Mouse (Mus musculus): ENCODE measurements around the gene Tmem216. TPM values are rescaled to one million over a fixed set of nuclear protein-coding genes. Genes with fewer than 3 reads are reported as not detected.

The Tmem216 gene
- polyA plus RNA-seq, 1 experiment from 2014 or later = 42.6 TPM

- Histone ChIP-seq H3K9me3 (ENCODE audit: control insufficient read depth, low read length) (no peaks in the 10 kb centered on the region), H3K27me3 (replicated peaks; ENCODE audit: control insufficient read depth, insufficient read depth, low read length) (no peaks in the 10 kb centered on the region), H3K4me2 (ENCODE audit: low read depth, low read length) (peak overlapping the region; percentile 72), H3K4me1 (ENCODE audit: control insufficient read depth, insufficient read depth, low read length) (peaks cover 15% of the 10 kb centered on the region), H3K4me3 (ENCODE audit: low read depth, low read length) (peak overlapping the region; percentile 99; the same call in 1 of the 2 replicates), H3K27ac (replicated peaks; ENCODE audit: low read depth, low read length) (no peak overlapping the region), H3K36me3 (ENCODE audit: control insufficient read depth, insufficient read depth, low read length) (peaks cover 8% of the 10 kb centered on the region), H3K9ac (ENCODE audit: low read depth, low read length) (no peak overlapping the region)
- DNase-seq (ENCODE audit: low spot score) (no peak), ATAC-seq (ENCODE audit: low read depth) (no peak)
- 85% methylated on average over 5 of the region's 5 CpGs for WGBS
Observed at GRCm38 (mm10) chr19:10523483-10524080, 32.5 kb downstream of the Tmem216 start.

GRCm38 (mm10) chr19:10521926-10522325 lies 34.1 kb downstream of the Tmem216 start:
- ATAC-seq (ENCODE audit: low read depth) (no peak), DNase-seq (ENCODE audit: low spot score) (no peak)
- no peak overlapping the region for H3K4me3 ChIP-seq (ENCODE audit: low read depth, low read length)
- H3K4me1 ChIP-seq (ENCODE audit: control insufficient read depth, insufficient read depth, low read length) = peaks cover 13% of the 10 kb centered on the region
- no peak overlapping the region for H3K4me2 ChIP-seq (ENCODE audit: low read depth, low read length)
- no peak overlapping the region for H3K27ac ChIP-seq (replicated peaks; ENCODE audit: low read depth, low read length)
- H3K27me3 ChIP-seq (replicated peaks; ENCODE audit: control insufficient read depth, insufficient read depth, low read length) = no peaks in the 10 kb centered on the region
- no peak overlapping the region for H3K9ac ChIP-seq (ENCODE audit: low read depth, low read length)
- 76% methylated on average over 1 of the region's 1 CpGs for WGBS
- no peaks in the 10 kb centered on the region for H3K9me3 ChIP-seq (ENCODE audit: control insufficient read depth, low read length)
- peaks cover 5% of the 10 kb centered on the region for H3K36me3 ChIP-seq (ENCODE audit: control insufficient read depth, insufficient read depth, low read length)

- Histone ChIP-seq H3K27ac (replicated peaks; ENCODE audit: low read depth, low read length) (no peak overlapping the region), H3K9me3 (ENCODE audit: control insufficient read depth, low read length) (no peaks in the 10 kb centered on the region), H3K4me1 (ENCODE audit: control insufficient read depth, insufficient read depth, low read length) (peaks cover 4% of the 10 kb centered on the region; the same call in 1 of the 2 replicates), H3K4me3 (ENCODE audit: low read depth, low read length) (no peak overlapping the region), H3K4me2 (ENCODE audit: low read depth, low read length) (no peak overlapping the region), H3K36me3 (ENCODE audit: control insufficient read depth, insufficient read depth, low read length) (peaks cover 21% of the 10 kb centered on the region), H3K27me3 (replicated peaks; ENCODE audit: control insufficient read depth, insufficient read depth, low read length) (no peaks in the 10 kb centered on the region), H3K9ac (ENCODE audit: low read depth, low read length) (no peak overlapping the region)
- WGBS = 53% methylated on average over 1 of the region's 1 CpGs
- DNase-seq (ENCODE audit: low spot score) (peak; percentile 52), ATAC-seq (ENCODE audit: low read depth) (no peak)
Observed at GRCm38 (mm10) chr19:10520355-10520754, 35.7 kb downstream of the Tmem216 start.

- no peak overlapping the region for H3K4me2 ChIP-seq (ENCODE audit: low read depth, low read length)
- ATAC-seq (ENCODE audit: low read depth) (no peak), DNase-seq (ENCODE audit: low spot score) (no peak)
- no peak overlapping the region for H3K9ac ChIP-seq (ENCODE audit: low read depth, low read length)
- peaks cover 49% of the 10 kb centered on the region for H3K36me3 ChIP-seq (ENCODE audit: control insufficient read depth, insufficient read depth, low read length)
- no peaks in the 10 kb centered on the region for H3K4me1 ChIP-seq (ENCODE audit: control insufficient read depth, insufficient read depth, low read length)
- H3K27ac ChIP-seq (replicated peaks; ENCODE audit: low read depth, low read length) = no peak overlapping the region
- H3K4me3 ChIP-seq (ENCODE audit: low read depth, low read length) = no peak overlapping the region
- 80% methylated on average over 6 of the region's 6 CpGs for WGBS
- no peaks in the 10 kb centered on the region for H3K9me3 ChIP-seq (ENCODE audit: control insufficient read depth, low read length)
- no peaks in the 10 kb centered on the region for H3K27me3 ChIP-seq (replicated peaks; ENCODE audit: control insufficient read depth, insufficient read depth, low read length)
Observed at GRCm38 (mm10) chr19:10510759-10511330, 45.2 kb downstream of the Tmem216 start.

GRCm38 (mm10) chr19:10502571-10502970 lies 53.5 kb downstream of the Tmem216 start:
- peak; percentile 79 for ATAC-seq (ENCODE audit: low read depth)
- peaks cover 74% of the 10 kb centered on the region for H3K36me3 ChIP-seq (ENCODE audit: control insufficient read depth, insufficient read depth, low read length)

GRCm38 (mm10) chr19:10500581-10500980 lies 55.5 kb downstream of the Tmem216 start:
- ATAC-seq (ENCODE audit: low read depth) = no peak
- no peak overlapping the region for H3K4me2 ChIP-seq (ENCODE audit: low read depth, low read length)
- 0 out of 2 replicates have a peak, but pooled peaks cover 3% of the 10 kb centered on the region for H3K4me1 ChIP-seq (ENCODE audit: control insufficient read depth, insufficient read depth, low read length)
- no peak overlapping the region for H3K27ac ChIP-seq (replicated peaks; ENCODE audit: low read depth, low read length)
- H3K9ac ChIP-seq (ENCODE audit: low read depth, low read length) = no peak overlapping the region
- no peaks in the 10 kb centered on the region for H3K9me3 ChIP-seq (ENCODE audit: control insufficient read depth, low read length)
- no peaks in the 10 kb centered on the region for H3K27me3 ChIP-seq (replicated peaks; ENCODE audit: control insufficient read depth, insufficient read depth, low read length)
- 94% methylated on average over 8 of the region's 8 CpGs for WGBS
- no peak overlapping the region for H3K4me3 ChIP-seq (ENCODE audit: low read depth, low read length)
- peaks cover 59% of the 10 kb centered on the region for H3K36me3 ChIP-seq (ENCODE audit: control insufficient read depth, insufficient read depth, low read length)
- no peak for DNase-seq (ENCODE audit: low spot score)

More at GRCm38 (mm10) chr19:10502571-10502970, 53.5 kb downstream of the Tmem216 start:
- H3K4me1 ChIP-seq (ENCODE audit: control insufficient read depth, insufficient read depth, low read length) = 0 out of 2 replicates have a peak, but pooled peaks cover 3% of the 10 kb centered on the region
- H3K4me2 ChIP-seq (ENCODE audit: low read depth, low read length) = no peak overlapping the region
- no peak overlapping the region for H3K4me3 ChIP-seq (ENCODE audit: low read depth, low read length)
- no peaks in the 10 kb centered on the region for H3K9me3 ChIP-seq (ENCODE audit: control insufficient read depth, low read length)
- peak; percentile 41 for DNase-seq (ENCODE audit: low spot score)
- H3K27me3 ChIP-seq (replicated peaks; ENCODE audit: control insufficient read depth, insufficient read depth, low read length) = no peaks in the 10 kb centered on the region
- 7% methylated on average over 4 of the region's 4 CpGs for WGBS
- H3K27ac ChIP-seq (replicated peaks; ENCODE audit: low read depth, low read length) = no peak overlapping the region
- H3K9ac ChIP-seq (ENCODE audit: low read depth, low read length) = no peak overlapping the region

GRCm38 (mm10) chr19:10497512-10498160 lies 58.4 kb downstream of the Tmem216 start:
- ATAC-seq (ENCODE audit: low read depth) = no peak
- Histone ChIP-seq H3K36me3 (ENCODE audit: control insufficient read depth, insufficient read depth, low read length) (peaks cover 38% of the 10 kb centered on the region), H3K27ac (replicated peaks; ENCODE audit: low read depth, low read length) (no peak overlapping the region), H3K4me3 (ENCODE audit: low read depth, low read length) (no peak overlapping the region), H3K9ac (ENCODE audit: low read depth, low read length) (no peak overlapping the region), H3K4me2 (ENCODE audit: low read depth, low read length) (no peak overlapping the region), H3K27me3 (replicated peaks; ENCODE audit: control insufficient read depth, insufficient read depth, low read length) (no peaks in the 10 kb centered on the region), H3K4me1 (ENCODE audit: control insufficient read depth, insufficient read depth, low read length) (0 out of 2 replicates have a peak, but pooled peaks cover 3% of the 10 kb centered on the region), H3K9me3 (ENCODE audit: control insufficient read depth, low read length) (no peaks in the 10 kb centered on the region)
- WGBS = 59% methylated on average over 8 of the region's 8 CpGs
- no peak for DNase-seq (ENCODE audit: low spot score)

GRCm38 (mm10) chr19:10496976-10497375 lies 59.1 kb downstream of the Tmem216 start:
- H3K36me3 ChIP-seq (ENCODE audit: control insufficient read depth, insufficient read depth, low read length) = peaks cover 32% of the 10 kb centered on the region
- H3K4me3 ChIP-seq (ENCODE audit: low read depth, low read length) = no peak overlapping the region
- DNase-seq (ENCODE audit: low spot score) (no peak), ATAC-seq (ENCODE audit: low read depth) (no peak)
- 52% methylated on average over 2 of the region's 2 CpGs for WGBS
- H3K27ac ChIP-seq (replicated peaks; ENCODE audit: low read depth, low read length) = no peak overlapping the region
- H3K27me3 ChIP-seq (replicated peaks; ENCODE audit: control insufficient read depth, insufficient read depth, low read length) = no peaks in the 10 kb centered on the region; the same call in 1 of the 2 replicates
- H3K4me2 ChIP-seq (ENCODE audit: low read depth, low read length) = no peak overlapping the region
- H3K9ac ChIP-seq (ENCODE audit: low read depth, low read length) = no peak overlapping the region
- H3K9me3 ChIP-seq (ENCODE audit: control insufficient read depth, low read length) = no peaks in the 10 kb centered on the region
- H3K4me1 ChIP-seq (ENCODE audit: control insufficient read depth, insufficient read depth, low read length) = 0 out of 2 replicates have a peak, but pooled peaks cover 3% of the 10 kb centered on the region
